Mouse (Mus musculus) thymus, postnatal 0 days (tissue): Measurements from ENCODE around the gene Slamf1. TPM values are rescaled to one million over a fixed set of nuclear protein-coding genes. Genes with fewer than 3 reads are reported as not detected.
A peak's percentile ranks its signal among the peaks of the same experiment; 100 is the strongest.

Experiments used
- DNase-seq: peaks from one replicate; pipeline ENCODE4 v3.0.0-alpha.2; 2015; ENCODE audit warnings: low spot score
- polyA plus RNA-seq: library from polyadenylated mRNA; unstranded; fragments of >200 nt; fragmentation: Nextera tagmentation; extraction: Ambion mirVana; gene quantifications from 2 replicates; pipeline ENCODE4 v1.2.1, GENCODE M21; 2015

Gene Slamf1
- polyA plus RNA-seq, result 26.0 and 28.0 TPM in 2 replicates

DNA sequence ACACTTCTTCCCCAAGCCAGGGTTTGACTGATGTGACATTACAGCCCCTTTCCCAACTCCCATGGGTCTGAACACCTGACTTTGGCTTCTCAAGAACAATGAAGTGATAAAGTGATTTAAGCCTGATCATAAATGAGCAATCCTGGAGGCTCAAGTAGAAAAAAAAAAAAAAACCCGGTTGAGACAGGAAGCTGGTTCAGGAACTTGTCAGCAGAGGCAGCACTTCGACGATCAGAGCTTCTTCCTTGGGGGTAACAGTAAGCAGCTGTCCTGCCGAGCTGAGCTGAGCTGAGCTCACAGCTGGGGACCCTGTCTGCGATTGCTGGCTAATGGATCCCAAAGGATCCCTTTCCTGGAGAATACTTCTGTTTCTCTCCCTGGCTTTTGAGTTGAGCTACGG lies at the start of gene Slamf1:
TSS of gene Slamf1 (plus strand) at position 230 of the 400 bp plus-strand sequence.
- peak; percentile 80 for DNase-seq

DNA sequence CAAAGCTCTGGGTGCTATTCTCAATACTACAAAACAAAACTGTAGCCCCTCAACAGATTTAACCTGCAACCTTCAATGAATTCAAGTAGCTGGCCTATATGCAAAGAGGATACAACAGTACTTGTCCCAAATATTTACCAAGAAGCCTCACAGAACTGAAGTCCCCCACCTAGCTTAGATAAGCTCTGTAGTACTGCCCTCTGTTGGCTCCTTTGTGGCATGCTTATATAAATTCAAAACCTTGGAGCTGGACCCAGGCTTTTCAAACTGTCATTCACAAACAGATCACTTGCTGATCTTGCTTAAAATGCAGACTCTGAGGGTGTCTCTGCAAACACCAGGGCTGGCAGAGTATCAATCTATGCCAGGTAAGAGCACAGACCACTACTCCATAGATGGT lies 35.7 kb upstream of the Slamf1 start:
- peak; percentile 23 for DNase-seq

DNA sequence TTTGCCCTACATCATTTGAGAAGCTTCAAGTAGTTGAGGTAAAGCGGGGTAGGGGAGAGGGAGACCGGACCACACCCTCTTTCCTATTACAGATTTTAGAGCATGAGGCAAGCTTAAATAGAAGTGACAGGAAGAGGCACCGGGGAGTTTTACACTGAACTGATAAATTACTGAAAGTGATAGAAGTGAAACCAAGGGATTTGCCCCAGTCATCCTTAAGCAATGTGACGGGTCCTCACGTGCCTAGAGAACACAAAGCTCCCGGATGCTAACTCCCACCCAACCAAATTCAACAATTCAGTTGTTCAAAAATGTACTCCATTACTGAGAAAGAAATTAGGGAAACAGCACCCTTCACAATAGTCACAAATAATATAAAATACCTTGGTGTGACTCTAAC lies 32.0 kb upstream of the Slamf1 start:
- no peak for DNase-seq

DNA sequence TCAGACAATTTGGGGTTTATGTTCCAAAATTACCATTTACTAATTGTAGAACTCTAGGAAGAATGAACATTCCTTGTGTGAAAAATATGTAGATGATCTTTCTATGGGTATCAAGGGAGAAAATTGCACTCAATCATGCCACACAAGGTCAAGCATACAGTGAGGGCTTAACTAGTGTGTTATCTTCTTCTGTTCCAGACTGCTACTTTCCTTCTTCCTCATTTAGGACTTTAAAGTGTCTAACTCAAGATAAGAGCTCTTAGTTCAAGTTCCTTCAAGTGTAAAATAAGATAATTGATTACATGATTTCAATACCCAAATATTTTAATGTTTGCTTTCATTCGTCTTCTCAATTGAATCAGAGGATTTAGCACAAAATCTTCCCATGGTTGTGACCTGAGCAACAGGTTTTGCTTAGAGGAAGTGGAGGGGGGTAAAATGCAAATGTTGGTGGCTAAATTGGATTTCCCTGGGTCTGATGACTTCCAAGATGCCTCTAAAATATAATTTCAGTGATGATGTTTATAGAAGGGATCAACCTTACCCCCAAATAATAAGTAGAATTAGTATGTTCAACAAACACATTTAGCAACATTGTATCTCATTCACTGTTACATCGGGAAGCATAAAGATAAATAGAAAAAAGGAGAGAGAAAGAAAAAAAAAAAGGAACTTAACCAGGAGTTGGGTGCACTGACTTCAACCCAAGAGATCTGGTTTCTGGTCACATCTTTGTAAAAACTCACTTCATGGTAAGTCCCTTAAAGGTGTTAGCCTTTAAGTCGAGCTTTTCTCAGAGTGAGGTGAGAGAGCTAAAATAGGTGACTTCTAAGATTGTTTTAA lies 18.6 kb upstream of the Slamf1 start:
- no peak for DNase-seq

DNA sequence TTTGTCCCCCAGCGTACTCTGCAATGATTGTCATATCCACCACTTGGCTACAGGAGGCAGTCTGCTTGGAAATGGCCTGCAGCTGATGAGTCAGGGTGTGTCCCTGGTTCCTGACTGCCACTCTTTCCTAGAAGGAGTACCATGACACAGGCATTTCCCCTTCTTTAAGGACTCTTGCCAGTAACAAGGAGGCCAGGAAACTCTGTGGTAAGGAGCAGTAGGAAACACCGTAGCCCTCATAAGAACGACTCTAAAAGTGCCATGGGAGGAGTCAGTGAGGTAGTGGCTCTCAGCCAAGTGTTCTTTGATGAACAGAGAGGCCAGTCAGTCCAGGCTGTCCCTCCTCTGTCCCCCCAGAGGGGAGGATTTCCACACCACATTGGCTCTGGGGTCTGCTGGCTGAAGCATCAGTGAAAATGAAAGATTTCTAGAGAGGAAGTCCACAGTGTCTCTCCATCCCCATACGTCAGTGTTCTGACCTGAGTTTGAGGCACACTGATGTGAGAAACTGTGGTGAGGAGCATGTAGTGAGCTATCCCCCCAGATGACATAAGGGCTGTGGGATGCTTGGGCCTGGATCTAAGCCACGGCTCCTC lies 5.0 kb upstream of the Slamf1 start:
- DNase-seq, result no peak

DNA sequence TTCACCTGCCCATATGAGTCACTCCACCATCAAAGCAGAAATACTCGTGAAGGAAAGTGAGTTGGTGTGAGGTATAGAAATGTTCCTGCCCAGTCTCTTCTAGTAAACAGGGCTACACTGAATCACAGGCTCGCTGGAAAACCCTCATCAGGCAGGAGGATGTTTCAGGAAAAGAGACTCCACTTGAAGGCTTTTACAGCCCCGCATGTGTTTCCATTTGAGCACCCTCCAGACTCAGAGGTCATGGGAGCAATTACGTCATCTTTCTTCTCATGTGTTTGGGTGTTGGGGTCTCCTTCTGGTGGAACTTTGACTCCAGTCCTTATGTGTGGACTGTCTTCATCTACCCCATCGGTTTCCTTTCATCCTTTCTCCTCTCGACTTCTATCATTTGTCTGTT lies 4.1 kb downstream of the Slamf1 start:
- DNase-seq, result no peak

DNA sequence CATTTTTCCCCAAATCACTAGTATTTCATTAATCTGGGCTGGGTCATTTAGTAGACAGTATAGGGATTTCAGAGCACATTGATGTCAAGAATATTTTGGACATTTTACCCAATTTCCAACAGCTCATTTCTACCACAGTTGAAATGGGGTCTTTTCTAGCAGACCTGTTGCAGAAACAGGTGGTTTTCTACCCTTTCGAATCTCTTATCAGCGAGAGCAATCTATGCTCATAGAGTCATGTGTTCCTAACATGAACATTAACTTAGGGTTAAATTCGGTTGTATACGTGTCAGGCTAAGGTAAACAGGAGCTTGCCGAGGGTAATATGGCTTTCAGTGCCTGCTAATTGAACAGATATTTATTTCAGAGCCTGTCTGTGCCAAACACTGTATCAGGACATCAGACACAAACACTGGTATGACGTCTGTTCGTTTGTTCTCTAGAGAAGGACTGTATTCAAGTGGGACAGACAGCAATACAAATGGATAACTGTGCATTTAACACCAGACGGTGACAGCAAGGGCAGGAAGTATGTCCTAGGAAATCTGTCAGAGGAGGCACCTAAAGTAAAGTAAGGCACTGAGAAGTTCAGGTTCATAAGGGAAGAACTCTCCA lies 5.3 kb downstream of the Slamf1 start:
- DNase-seq, result peak; percentile 62

DNA sequence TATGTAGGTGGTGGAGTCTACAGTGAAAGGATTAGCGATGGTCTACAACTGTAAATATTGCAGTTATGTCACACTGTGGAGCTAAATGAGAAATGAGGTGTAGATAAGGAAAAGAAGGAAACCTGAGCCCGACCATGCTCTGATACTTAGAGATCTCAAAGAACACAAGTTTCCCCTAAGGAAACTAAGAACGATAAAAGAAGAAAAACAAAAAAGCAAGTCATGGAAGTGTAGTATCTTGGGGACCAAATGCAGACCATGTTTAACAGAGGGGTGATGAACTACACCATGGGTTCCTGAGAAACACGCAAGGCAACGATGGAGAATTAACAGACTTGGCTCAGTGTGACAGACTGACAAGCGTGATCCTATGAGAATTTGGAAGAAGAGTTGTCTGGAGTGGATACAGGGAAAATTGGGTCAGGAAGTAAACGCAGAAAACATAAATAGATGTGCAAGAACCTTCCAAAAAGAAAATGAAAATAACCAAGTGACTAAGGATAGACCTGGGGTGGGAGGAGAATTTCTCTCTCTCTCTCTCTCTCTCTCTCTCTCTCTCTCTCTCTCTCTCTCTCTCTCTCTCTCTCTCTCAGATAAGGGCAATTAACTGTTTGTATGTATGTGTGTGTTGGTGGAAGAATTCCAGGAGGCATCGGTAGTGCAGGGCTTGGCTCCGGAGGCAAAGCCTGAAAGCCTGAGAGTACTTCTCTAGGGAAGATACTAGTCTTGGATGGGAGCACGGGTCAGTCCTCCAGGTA lies 6.5 kb downstream of the Slamf1 start:
- no peak for DNase-seq

DNA sequence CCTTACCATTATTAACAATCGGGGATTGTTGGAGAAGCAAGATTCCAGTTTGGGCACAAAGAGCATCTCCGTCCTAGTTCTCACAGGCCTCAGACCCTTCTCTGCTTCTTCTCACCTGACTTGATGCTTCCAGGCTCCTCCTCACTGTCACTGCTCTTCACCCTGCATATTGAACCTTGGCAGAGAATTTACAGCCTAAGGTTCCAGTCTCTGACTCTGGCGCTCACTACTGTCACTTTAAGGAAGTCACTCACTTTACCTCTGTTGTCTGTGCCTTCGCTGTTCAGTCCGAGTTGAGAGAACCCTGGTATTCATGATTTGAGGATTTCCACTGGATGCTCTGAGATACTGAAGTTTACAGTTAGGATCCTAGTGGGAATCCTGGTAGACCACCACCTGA lies 7.3 kb downstream of the Slamf1 start:
- no peak for DNase-seq

DNA sequence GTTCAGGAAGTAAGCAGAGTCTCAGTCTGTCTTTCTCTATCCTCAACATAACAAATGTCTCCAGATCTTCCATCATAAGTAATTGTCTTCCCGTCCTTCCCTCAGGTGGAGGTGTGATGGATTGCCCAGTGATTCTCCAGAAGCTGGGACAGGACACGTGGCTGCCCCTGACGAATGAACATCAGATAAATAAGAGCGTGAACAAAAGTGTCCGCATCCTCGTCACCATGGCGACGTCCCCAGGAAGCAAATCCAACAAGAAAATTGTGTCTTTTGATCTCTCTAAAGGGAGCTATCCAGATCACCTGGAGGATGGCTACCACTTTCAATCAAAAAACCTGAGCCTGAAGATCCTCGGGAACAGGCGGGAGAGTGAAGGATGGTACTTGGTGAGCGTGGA lies 7.8 kb downstream of the Slamf1 start:
- DNase-seq, result no peak

DNA sequence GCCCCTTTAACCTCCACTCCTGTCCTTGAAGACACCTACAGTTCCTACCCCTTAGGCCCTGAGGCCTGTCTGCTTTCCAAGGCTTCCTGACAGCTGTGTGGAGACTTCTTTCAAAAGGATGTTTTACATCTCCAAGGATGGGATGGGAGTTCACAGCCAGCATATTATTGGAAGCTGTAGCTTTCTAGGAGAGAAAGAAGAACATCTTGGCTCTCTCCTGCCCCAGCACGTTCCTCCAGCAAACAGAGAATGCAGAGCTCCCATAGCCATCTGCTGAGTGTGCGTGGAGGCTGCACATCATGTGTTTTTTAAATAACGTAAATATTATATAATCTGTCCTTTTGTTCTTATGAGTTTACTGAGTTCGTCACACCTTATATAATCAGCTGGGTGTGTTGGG lies 8.9 kb downstream of the Slamf1 start:
- no peak for DNase-seq

DNA sequence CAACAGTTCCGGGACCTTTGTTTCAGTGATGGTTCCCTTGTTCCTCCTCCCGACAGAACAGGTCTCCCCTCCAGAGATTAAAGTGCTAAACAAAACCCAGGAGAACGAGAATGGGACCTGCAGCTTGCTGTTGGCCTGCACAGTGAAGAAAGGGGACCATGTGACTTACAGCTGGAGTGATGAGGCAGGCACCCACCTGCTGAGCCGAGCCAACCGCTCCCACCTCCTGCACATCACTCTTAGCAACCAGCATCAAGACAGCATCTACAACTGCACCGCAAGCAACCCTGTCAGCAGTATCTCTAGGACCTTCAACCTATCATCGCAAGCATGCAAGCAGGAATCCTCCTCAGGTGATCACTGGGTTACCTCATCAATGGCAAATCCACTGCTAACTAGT lies 10.1 kb downstream of the Slamf1 start:
- peak; percentile 82 for DNase-seq

DNA sequence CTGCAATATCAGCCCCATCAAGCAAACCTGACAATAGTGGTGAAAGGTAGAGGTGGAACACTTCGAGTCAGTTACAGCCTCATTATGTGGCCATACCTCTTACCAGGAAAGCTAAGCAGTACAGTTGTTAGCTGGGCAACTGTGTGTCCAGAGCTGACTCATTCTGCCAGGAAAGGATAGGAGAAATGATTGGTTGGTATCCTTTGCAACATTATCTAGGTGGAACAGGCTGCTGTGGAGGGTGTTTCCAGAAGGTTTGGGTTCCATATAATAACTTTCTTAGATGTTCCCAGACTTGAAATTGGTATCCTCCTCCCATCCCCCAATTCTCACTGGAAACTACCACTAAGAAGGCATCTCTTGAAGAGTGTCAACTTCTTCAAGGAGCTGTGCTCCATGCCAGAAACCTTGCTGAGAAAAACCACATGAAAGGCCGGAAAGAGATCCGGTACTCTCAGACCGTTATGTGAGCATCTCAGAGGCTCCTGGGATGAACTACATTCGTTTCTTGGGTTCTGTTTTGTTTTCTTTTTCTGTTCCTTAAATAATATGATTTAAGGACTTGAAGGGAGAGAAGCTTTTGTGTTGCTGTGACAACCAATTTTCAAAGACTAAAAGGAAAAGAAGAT lies 15.5 kb downstream of the Slamf1 start:
- DNase-seq, result peak; percentile 90

DNA sequence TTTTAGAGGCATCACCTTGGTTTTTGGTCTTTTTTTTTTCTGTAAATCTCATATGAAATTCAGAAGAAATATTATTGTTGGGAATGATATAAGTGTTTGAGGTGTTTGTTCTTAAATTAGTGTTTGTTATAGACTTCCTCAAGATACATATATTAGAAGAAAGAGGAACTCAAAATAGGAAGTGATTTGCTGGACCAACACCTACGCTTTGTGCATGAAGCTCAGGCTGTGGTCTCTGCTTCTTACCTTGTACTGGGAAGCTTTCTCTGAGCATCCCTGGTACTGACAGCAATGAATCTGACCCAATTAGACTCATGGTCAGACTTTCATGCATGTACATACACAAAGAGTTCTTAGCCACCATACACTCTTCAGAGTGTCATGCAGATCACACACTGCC lies 18.9 kb downstream of the Slamf1 start:
- no peak for DNase-seq

DNA sequence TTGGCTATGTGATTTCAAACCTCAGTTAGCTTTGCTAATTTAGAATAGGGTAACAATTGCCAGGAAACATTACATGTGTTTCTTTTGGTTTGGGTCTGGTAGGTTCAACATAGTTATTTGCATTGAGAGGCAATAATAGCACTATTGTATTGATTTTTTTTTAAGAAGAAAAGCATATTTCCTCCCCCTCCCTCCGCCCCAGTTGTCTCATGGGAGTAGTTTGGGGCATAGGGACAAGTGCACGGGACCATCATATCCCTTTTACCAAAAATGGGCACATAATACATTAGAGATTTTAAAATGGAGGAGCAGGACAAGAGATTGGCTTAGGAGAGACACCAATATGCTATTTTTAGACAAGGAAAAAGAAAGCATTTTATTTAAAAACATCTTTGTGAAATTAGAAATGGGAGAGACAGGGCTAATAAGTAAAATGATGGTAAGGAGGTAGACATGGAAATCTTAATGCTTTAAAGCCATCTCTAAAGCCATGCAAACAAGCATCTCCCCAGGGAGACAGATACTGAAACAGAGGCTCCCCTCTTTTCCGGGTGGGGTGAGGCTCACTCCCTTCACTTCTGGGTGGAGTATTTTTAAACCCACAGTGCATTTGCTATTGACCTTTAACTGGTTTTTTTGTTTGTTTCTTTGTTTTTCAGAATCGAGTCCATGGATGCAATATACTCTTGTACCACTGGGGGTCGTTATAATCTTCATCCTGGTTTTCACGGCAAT lies 20.5 kb downstream of the Slamf1 start:
- DNase-seq, result no peak

DNA sequence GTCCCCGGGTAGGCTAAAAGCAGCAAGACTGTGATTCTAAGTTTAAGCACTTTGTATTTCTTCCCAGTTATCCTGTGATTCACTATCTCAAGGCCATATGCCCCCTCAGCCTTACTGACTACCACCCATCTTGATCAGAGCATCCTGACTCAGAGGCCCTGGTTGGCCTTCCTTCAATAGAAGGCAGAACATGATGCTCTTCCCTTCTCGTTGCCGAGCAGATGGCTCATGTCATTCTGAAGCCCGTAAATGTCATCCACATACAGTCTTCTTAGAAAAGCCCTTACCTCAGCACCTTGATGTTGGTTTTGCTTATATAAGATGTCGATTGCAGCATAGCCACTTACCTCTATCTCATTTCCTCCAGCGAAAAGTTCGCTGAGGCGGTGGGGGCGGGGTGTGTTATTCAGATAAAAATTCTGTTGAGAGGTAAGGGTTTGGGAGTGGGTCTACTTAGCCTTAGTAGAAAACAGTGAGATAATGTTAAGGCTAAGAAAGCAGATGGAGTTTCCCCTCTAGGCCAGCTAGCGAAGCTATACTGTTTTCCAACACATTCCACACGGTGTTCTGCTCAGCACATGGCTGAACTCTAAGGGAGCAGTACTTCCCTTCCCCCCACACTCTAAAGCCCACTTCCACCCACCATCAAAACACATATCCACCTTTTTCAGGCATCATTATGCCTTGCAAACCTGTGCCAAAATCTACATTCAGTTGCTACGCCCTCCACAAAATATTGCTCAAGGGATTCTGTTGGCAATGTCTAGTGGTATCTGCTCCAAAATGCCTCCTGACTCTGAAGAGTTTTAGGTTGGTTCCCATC lies 21.7 kb downstream of the Slamf1 start:
- peak; percentile 47 for DNase-seq

DNA sequence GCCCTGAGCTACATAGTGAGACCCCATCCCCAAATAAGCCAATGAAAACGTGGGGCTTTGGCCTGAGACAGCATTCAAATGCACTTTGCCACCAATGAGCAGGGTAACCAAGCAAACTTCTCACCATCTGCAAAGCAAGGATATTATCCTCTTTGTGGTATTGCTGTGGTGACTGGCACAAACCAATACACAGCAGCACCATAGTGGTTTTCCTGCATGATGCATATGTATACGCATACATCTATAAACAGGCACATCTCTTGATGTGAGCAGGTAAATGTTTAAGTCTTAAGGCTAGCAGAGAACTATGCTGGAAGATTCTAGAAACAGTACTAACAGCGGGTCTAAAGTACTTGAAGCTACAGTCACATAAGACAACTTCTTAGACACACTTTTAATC lies 22.5 kb downstream of the Slamf1 start:
- peak; percentile 33 for DNase-seq

DNA sequence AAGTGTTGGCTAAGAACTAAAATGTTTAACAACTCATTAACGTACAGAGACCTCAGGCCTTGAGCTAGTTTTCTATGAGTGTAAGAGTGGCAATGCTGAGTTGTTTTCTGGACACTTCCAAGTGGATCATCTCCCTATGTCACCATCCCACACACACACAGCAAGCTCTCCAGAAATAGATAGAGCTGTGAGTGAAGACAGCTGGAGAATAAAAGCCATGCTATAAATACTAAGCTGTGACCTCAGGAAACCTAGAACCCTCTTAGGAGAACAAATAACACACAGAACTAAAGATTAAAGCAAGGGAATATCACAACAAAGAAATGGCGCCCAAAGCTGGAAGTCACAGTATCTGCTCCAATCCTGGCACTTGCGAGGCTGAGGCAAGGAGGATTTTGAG lies 24.6 kb downstream of the Slamf1 start:
- DNase-seq, result no peak

DNA sequence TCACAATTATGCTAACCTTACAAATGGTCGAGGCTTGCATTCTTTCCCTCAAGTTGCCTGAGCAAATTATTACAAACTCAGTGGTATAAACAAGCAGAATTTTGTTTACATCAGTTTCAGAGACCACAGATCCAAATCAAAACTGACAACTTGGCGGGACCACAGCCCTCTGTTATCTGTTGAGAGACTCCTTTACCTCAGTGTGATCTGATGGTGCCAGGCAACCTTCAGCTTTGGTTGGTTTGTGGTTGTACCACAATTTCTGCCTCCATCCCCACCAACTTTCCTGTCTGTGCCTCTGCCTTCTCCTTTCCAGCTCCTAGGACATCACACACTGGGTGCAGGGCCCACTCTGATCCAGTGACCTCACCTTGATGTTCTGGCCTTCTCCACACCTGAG lies 29.3 kb downstream of the Slamf1 start:
- DNase-seq, result no peak

DNA sequence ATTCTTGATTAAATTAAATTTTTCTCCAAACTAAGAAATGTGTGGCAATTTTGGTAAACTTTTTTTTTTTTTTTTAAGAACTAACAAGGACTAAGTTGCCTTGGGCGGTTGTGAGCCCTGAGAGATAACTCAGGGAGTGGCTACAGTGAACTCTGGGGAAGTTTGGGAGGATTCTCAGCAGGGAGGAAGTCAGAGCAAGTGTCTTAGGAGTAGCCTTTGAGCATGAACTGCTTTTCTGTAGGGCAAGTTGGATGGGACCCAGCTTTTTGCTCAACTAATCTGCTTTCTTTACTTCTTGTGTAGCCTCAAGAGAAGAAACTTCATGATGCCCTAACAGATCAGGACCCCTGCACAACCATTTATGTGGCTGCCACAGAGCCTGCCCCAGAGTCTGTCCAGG lies 30.9 kb downstream of the Slamf1 start:
- DNase-seq, result no peak
